Mouse (Mus musculus): ENCODE results near the gene Bend6.
"Not testable (repeated sequence)": the region's sequence is repeated elsewhere in the genome, so short reads cannot be mapped to it uniquely, and the experiment has no call there.

The Bend6 gene

GRCm38 (mm10) chr1:33906927-33907326, 689 bp downstream of the Bend6 start:
- DNase-seq (ENCODE audit: low spot score), result no peak

DNA sequence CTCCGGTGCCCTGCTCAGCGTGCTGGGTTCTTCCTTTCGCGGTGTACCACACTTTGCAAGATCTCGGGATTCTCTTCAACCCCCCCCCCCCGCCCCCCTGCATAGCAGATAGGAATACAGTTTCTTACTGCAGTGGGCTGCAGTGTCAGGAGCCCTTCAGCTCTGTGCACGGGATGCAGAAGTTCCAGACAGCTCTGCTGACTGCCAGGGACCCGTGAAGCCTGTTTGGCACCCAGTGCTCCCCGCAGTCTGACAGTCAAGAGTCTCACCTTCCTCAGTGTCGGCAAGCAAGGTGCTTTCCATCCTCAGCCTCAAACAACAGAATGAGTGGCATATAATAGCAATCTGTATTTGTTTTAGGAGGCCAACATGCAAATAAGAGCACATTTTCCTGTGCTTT, 1.4 kb downstream of the Bend6 start:
- DNase-seq (ENCODE audit: low spot score), result no peak

- no peak for DNase-seq (ENCODE audit: low spot score)
These were observed 4.0 kb downstream of the Bend6 start for GRCm38 (mm10) chr1:33903587-33903986.

GRCm38 (mm10) chr1:33900175-33900574, 7.4 kb downstream of the Bend6 start:
- DNase-seq (ENCODE audit: low spot score), result no peak

DNA sequence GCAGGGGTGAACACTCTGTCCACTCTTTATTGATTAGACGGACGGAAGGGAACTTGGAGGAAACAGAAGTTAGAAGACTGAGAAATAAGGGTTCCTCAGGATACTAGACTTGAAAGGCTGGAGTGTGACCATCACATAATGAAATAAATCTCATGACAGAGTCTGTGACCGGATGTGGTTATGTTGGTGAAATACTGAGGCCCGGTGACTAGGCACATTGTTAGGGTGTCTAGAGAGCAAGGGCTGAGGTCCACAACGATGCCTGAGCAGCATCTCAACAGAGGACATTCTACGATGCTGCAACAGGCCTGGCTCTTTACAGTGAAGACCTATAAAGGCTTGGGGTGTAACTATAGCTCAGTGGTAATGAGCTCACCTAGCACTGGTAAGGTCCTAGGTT, 9.2 kb downstream of the Bend6 start:
- DNase-seq (ENCODE audit: low spot score), result no peak

GRCm38 (mm10) chr1:33897426-33897825, 10.2 kb downstream of the Bend6 start:
- no peak for DNase-seq (ENCODE audit: low spot score)

DNA sequence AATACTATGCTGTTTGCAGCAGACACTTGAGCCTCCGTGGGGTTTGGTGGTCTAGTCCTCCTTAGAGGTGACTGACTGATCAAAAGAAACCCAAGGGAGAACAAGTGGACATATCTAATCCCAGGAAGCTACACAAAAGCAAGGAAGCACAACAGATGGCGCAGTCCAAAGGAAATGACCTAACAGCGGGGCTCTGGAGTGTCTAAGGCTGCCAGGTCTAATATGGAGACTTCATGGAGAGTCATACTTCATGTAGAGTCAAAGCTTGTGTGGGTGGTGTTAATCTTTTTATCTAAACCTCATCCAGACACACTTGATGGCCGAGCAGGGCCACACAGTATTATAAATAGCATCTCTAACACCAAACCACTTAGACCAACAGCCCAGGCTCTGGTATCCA, 10.9 kb downstream of the Bend6 start:
- DNase-seq (ENCODE audit: low spot score), result no peak

DNA sequence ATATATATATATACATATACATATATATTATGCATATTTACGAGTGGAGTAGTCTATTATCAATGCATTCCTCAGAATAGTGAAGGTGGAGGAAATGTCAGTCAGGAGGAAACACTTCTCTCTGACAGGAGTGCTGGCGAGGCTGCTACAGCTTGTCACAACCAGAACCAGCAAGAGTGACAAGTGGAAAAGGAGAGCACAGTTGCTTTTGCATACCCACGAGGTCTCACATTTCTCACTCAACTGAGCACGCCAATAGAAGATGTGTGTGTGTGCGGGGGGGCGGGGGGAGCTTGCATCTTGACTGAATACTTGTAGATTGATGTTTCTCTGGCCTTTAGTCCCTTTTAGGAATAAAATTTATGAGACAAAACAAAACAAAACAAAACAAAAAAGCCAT, 11.5 kb downstream of the Bend6 start:
- no peak for DNase-seq (ENCODE audit: low spot score)

DNA sequence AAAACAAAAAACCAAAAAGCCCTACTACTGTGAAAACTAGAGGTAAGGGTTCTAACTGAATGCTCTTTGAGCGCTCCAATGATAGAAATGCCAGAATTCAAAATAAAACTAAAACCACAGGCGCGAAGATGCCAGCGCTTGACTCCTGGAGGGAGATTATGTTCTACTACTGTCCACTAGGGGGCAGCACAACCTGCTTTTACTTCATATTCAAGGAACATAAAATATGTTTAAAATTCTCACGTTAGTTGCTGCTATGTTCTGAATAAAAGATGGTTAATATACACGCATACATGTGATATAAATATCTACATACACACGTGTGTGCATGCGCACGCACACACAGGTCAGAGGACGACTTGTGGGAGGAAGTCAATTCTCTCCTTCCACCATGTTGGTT, 14.8 kb downstream of the Bend6 start:
- no peak for DNase-seq (ENCODE audit: low spot score)

- DNase-seq (ENCODE audit: low spot score), result no peak
These were observed 24.3 kb downstream of the Bend6 start for GRCm38 (mm10) chr1:33883102-33883839.

DNA sequence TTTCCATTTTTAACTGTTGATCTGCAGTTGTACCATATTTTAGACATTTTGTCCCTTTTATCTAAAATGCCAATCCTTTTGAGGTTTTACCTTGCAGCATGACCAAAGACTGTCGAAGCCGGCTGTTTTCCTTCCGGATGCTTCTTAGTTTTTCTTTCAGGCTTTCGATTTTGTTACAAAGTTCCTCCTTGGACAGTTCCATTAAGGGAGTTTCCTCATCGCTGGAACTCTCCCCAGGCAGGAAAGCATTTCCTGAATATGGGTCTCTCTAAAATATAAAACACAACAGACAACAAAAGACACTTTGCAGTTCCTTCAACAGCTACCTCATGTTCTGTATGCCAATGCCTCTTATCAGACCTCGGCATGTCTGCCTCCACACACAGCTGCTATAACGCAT, 29.4 kb downstream of the Bend6 start:
- no peak for DNase-seq (ENCODE audit: low spot score)

DNA sequence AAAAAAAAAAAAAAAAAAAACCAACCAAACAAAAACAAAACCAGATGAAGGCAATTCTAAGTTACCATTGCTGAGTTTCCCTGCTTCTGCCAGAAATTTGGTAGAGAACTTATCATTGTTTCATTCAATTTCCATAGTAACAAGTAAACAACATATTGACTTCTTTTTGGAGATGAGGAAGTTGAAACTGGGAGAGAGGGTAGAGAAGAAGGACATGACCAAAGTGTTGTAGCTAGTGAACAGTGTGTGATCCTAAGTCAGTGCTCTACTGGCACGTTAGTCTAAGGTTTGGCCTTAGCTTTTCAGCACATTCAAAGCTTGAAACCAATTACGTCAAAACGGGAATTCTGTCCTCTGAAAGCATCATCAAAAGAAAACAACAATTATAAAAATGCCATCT, 31.2 kb downstream of the Bend6 start:
- no peak for DNase-seq (ENCODE audit: low spot score)

GRCm38 (mm10) chr1:33875691-33876090, 31.9 kb downstream of the Bend6 start:
- DNase-seq (ENCODE audit: low spot score), result no peak

DNA sequence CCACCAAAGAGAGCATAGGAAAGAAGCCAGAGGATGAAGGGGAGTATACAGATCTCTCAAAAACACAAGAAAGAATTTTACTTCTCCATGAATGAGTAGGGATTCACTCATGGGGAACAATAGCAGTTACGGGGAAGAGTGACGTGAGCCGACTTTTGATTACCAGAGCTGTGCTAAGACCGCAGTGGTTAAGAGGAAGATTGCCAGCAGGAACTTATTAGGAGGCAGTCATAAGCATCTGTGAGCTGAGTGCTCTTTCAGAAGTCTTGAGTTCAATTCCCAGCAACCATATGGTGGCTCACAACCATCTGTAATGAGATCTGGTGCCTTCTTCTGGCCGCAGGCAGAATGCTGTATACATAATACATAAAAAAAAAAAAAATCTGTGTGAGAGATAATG, 34.1 kb downstream of the Bend6 start:
- DNase-seq (ENCODE audit: low spot score), result no peak

- no peak for DNase-seq (ENCODE audit: low spot score)
These were observed 38.2 kb downstream of the Bend6 start for GRCm38 (mm10) chr1:33869437-33869836.

- DNase-seq (ENCODE audit: low spot score), result no peak
These were observed 38.6 kb downstream of the Bend6 start for GRCm38 (mm10) chr1:33869031-33869430.

DNA sequence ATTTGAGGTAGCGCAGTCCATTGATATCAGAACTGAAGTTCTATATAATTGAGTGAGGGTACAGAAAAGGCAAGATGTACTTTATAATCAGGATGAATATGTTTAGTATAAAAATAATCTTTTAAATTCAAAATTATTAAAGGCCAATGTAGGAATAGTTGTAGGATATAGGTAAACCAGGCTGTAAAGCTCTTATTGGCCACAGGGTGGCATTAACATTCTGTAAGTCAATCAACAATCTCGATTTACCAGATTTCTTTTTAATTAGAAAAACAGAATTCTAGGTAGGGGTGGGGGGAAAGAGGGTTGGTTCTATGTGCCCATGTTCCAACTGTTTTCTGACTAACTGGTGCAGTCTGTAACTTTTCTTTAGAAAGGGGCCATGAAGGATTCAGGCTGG, 60.8 kb downstream of the Bend6 start:
- no peak for DNase-seq (ENCODE audit: low spot score)

DNA sequence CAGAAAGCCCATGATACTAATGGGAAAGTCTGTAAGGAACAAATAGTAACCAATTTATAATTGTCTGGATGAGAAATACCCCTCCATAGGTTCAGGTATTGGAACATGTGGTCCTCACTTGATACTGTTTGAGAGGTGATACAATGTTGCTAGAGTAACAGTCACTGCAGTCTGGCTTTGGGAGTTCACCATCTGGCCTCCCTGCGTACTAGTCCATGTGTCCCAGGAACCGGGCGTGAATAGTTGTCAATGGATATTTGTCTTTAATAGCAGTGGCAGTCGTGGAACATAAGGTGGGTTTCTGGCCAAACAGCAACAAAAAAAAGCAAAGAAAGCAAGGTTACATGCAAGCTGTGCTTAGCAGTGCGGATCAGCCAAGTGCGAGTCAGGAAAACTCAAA, 63.8 kb downstream of the Bend6 start:
- no peak for DNase-seq (ENCODE audit: low spot score)

DNA sequence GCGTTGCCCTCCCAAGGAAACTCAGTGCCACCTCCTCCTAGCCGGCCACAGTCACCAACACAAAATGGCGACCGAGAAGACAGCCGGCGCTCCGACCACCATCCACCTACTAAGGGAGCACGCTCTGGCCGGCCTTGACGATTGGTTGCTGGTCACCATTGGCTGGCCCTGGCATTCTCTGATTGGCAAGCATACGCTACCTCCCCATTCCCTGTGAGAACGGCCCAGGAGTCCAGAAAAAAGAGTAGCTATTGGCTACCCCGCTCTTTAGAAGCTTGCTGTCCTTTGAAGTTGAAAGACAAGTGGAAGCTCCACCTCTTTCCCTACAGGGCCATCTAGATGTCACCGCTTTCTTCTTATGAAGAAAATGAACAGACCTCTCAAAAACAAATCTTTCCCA, 68.7 kb downstream of the Bend6 start:
- DNase-seq (ENCODE audit: low spot score), result not testable (repeated sequence)

- DNase-seq (ENCODE audit: low spot score), result no peak
These were observed 77.0 kb downstream of the Bend6 start for GRCm38 (mm10) chr1:33830586-33830985.

- DNase-seq (ENCODE audit: low spot score), result no peak
These were observed 89.7 kb downstream of the Bend6 start for GRCm38 (mm10) chr1:33817931-33818330.

- DNase-seq (ENCODE audit: low spot score), result peak; percentile 63
These were observed 93.5 kb downstream of the Bend6 start, which contains the start of gene Zfp451 for GRCm38 (mm10) chr1:33813868-33814794. Zfp451 (minus strand) TSS chr1:33814595.

DNA sequence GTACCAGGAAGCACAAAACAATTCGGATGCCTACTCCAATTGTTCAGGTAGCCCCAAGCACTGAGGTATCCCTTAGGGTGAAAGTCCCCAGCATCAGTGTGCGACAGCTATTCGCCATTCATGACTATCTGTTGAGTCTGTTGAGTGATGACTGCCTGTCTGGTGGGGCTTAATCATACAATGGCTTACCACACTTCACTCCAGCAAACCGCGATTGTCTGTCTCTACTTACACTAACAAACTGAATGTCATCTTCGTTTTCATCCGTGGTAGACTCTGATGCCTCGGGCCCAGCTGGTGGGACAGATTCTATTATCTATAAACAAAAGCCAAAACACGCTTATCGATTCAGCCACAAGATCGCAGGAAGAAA, 94.1 kb downstream of the Bend6 start:
- DNase-seq (ENCODE audit: low spot score), result no peak

Measured in urinary bladder, postnatal 10 days (tissue).